Mouse (Mus musculus) kidney, postnatal 14 days (tissue): ENCODE data around the gene Chrdl2.
"Not testable (repeated sequence)": the region's sequence is repeated elsewhere in the genome, so short reads cannot be mapped to it uniquely, and the experiment has no call there.

ENCODE experiments used
- DNase-seq: peaks from one replicate; pipeline ENCODE4 v3.0.0; 2022; ENCODE audit warnings: mixed read lengths

Chrdl2 gene

DNA sequence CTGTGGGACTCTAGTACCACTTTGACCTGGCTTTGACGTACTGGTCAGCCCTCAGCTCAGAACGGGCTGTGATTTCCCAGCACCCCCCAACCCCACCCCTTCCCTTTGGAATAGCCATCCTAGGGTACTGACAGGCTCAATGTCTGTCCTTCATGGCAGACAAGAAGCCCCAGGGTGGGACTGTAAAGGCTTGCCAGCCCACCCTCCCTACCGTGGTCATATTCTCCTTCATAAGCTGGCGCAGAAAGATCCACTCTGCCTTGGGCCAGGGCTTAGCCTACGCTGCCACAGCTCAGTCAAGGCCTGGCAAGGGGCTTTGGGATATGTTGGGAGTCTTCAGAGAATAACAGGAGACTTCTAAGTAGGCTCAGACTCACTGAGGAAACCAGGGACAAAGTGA lies 37.1 kb downstream of the Chrdl2 start:
- DNase-seq = no peak

GRCm38 (mm10) chr7:100043605-100044031 lies 37.6 kb downstream of the Chrdl2 start:
- DNase-seq = no peak

- DNase-seq = no peak
Observed at GRCm38 (mm10) chr7:100046486-100046885, 40.5 kb downstream of the Chrdl2 start.

- DNase-seq = peak; percentile 50
Observed at GRCm38 (mm10) chr7:100051904-100052303, 45.9 kb downstream of the Chrdl2 start.

DNA sequence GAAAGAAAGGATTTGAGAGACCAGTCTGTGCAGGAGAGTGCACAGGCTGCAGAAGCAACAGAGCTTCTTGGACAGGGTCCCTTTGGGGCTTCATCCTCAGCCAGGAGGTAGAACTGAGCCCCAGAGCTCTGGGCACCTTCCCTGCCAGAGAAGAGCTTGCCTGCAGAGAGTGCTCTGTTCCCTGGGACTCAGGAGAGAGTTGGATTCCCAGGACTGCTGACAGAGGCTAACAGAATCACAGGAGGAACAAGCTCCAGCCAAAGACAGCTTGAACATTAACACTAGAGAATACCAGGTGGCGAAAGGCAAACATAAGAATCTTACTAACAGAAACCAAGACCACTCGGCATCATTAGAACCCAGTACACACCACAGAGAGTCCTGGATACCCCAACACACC lies 47.0 kb downstream of the Chrdl2 start:
- DNase-seq = not testable (repeated sequence)

DNA sequence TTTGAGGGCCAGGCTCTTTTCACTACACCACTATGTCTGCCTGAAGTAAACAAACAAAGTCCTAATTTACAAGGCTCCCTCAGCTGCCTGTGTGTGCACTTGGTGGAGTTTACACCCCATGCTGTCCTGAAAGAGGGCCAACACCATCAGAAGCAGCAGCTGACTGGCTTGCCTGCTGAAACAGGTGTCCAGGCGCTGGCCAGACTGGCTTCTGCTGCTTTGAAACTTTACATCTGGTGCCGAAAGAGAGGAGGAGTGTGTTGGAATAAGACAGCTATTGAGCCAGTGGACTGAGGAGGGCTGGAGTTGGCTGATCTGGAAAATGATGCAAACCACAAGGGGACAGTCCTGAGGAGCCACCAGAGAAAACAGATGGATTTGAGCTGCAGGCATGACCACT lies 68.0 kb downstream of the Chrdl2 start:
- no peak for DNase-seq

DNA sequence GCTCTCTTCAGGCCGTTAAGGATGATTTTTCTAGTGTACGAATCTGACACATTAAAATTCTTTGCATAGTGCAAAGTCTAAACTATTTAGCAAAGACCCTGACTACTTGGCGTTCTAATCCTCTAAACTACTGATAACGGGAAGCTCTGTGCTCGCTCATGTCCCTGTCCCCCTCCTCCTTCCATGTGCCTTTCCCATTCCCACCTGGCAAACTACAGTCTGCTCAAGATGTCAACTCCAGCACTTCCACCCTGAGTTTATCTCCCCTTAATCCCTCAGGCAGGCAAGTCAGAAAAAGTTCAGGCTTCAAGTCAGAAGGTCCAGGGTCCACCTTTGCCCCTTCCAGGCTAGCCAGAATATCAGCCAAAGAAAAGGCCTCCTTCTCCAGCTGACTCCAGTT lies 70.3 kb downstream of the Chrdl2 start:
- no peak for DNase-seq

GRCm38 (mm10) chr7:100077071-100077470 lies 71.1 kb downstream of the Chrdl2 start:
- DNase-seq = peak; percentile 38

GRCm38 (mm10) chr7:100080087-100080781 lies 74.3 kb downstream of the Chrdl2 start:
- no peak for DNase-seq

- no peak for DNase-seq
Observed at GRCm38 (mm10) chr7:100082836-100083235, 76.9 kb downstream of the Chrdl2 start.

DNA sequence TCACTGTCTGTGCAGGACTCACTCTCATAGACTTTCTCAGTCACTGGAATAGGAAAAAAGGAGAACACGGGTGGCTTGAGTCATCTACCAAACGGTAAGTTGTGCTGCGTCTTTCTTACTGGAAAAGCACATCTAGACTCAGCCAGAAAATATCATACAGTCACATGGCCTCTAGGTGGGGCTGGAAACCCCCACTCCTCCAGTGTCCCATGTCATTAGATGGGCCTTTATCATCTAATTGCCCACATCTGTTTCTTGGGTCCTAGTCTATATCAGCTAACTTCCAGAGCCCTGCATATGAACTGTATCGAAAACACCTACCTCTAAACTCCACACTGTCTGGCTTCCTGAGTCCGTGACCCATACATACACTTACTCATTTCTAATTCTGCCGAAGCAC lies 77.8 kb downstream of the Chrdl2 start:
- DNase-seq = no peak
